Mouse (Mus musculus): ENCODE measurements around the gene Gm5416. TPM values are rescaled to one million over a fixed set of nuclear protein-coding genes. Genes with fewer than 3 reads are reported as not detected.
"Not testable (repeated sequence)": the region's sequence is repeated elsewhere in the genome, so short reads cannot be mapped to it uniquely, and the experiment has no call there.

Gm5416 gene
- total RNA-seq (2021), result not detected
- long read RNA-seq, experiment 1, result 0 reads
- long read RNA-seq, experiment 2, result 0 reads

DNA sequence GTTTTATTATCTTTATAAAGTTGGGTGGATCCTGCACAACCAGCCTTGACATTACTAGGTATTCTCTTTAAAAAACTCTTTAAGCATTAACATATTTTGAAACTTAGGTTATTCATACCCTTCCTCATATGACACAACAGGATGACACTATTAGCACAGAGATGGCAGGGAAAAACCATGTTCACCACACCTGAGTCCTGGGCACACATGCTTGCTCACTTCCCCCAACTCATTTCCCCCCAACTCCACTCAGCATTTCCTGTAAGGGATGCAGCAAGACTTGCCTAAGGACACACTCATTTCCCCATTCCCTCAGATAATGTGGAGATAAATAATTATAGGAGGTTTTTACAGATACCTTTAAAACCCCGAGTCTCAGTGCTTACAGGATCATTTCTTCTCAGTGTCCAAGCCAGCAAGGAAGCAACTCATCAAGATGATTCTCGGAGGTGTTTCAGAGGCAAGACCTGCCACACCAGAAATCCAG is at the start of gene Gm5416:
TSS of gene Gm5416 (plus strand) at position 437 of the 487 bp plus-strand sequence.
- no peak for DNase-seq (ENCODE audit: low spot score in 2 of 2)

- DNase-seq (ENCODE audit: low spot score in 2 of 2), result not testable (repeated sequence)
Observed at GRCm38 (mm10) chr16:36167841-36168240, 42.4 kb upstream of the Gm5416 start.

GRCm38 (mm10) chr16:36176108-36176507 is 34.1 kb upstream of the Gm5416 start:
- DNase-seq (ENCODE audit: low spot score in 2 of 2), result no peak

DNA sequence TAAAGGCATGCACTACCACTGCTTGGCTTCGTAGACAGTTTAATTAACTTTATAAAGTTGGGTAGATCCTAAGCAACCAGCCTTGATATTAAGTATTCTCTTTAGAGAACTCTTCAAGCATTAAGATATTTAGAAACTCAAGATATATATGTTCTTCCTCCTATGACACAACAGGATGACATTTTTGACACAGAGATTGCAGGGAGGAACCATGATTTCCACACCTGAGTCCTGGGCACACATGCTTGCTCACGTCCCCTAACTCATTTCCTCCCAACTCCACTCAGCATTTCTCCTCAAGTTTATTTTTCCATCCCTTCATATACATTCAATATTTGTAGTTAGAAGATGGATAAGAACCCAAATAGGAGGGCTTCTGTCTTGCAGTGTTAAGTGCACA is 30.3 kb upstream of the Gm5416 start:
- DNase-seq (ENCODE audit: low spot score in 2 of 2), result no peak

DNA sequence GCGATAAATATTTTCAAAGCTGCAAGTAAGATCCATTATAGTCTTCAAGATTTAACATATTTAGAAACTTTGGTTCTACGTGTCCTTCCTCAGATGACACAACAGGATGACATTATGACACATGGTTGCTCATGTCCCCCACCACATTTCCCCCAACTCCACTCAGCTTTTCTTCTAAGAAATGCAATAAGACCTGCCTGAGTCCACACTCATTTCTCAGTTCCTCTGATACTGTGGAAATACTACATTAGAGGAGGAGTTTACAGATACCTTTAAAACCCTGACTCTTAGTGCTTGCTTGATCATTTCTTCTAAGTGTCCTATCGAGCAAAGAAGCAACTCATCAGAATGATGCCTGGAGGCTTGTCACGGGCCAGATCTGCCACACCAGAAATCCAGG is 26.3 kb upstream of the Gm5416 start, which contains the start of gene Gm5483:
TSS of gene Gm5483 (plus strand) at position 301 of the 400 bp plus-strand sequence.
- not testable (repeated sequence) for DNase-seq (ENCODE audit: low spot score in 2 of 2)

GRCm38 (mm10) chr16:36199226-36199625 is 11.0 kb upstream of the Gm5416 start:
- DNase-seq (ENCODE audit: low spot score in 2 of 2), result peak in 1 of 2 experiments; percentile 8

- DNase-seq (ENCODE audit: low spot score in 2 of 2), result no peak
Observed at GRCm38 (mm10) chr16:36203846-36204245, 6.4 kb upstream of the Gm5416 start.

GRCm38 (mm10) chr16:36205684-36206083 is 4.5 kb upstream of the Gm5416 start:
- DNase-seq (ENCODE audit: low spot score in 2 of 2), result not testable (repeated sequence)

DNA sequence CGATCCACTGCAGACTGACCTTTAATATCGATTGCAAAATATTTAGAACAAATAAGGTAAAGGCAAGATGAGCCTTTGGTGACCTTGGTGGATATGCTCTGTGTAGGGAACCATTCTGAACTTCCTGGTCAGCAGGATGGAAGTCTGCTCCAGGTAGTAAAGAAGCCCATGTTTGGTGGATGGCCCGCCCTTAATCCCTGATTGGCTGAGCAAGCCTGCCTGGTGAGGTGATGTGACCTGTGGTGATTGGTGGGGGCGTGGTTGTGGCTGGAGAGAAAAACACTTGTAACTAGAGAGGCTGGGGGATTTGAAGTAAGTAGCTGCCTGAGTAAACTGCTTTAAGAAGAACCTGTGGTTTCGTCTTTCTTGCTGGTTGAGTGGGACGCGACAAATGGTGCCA is 11.0 kb downstream of the Gm5416 start, which contains the start of gene 2010005H15Rik:
TSS of gene 2010005H15Rik (plus strand) at position 301 of the 400 bp plus-strand sequence.
- DNase-seq (ENCODE audit: low spot score in 2 of 2), result not testable (repeated sequence)

DNA sequence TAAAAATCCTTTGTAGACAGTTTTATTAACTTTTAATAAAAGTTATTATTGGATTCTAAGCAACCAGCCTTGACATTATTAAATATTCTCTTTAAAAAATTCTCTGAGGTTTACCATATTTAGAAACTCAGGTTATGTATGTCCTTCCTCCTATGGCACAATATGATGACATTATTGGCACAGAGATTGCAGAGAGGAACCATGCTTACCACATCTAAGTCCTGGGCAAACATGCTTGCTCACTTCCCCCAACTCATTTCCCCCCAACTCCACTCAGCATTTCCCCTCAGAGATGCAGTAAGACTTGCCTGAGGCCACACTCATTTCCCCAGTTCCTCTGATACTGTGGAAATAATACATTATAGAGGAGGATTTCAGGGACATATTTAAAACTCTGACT is 50.4 kb downstream of the Gm5416 start:
- DNase-seq (ENCODE audit: low spot score in 2 of 2), result not testable (repeated sequence)

Other genes starting within 250 kb of the Gm5416 start
- gene Kpna1, start 231.7 kb upstream of the Gm5416 start, total RNA-seq (2021), result 10 to 100 TPM; 62.5 to 71.0 TPM
- 1 to 10 TPM; 5.0 to 5.3 TPM for gene Wdr5b, start 169.2 kb upstream of the Gm5416 start, total RNA-seq (2021)
- gene Fam162a, start 138.8 kb upstream of the Gm5416 start, total RNA-seq (2021), result 100 to 1,000 TPM in 1 of 2 experiments, 10 to 100 TPM in 1; 95.0 to 107 TPM
- gene Ccdc58, start 138.7 kb upstream of the Gm5416 start, total RNA-seq (2021), result 10 to 100 TPM; 38.3 to 42.4 TPM
- not detected for gene Csta1, start 79.2 kb upstream of the Gm5416 start, total RNA-seq (2021)
- gene Stfa2l1, start 53.6 kb upstream of the Gm5416 start, total RNA-seq (2021), result 1 to 10 TPM; 1.1 to 1.8 TPM
- 1 to 10 TPM in 1 of 2 experiments, under 1 TPM in 1; 0.81 to 5.7 TPM for gene Gm5483, start 26.2 kb upstream of the Gm5416 start, total RNA-seq (2021)
- under 1 TPM in 1 of 2 experiments, not detected in 1; 0.65 TPM for gene 2010005H15Rik, start 11.1 kb downstream of the Gm5416 start, total RNA-seq (2021)
- 1 to 10 TPM; 1.6 to 5.6 TPM for gene Stfa1, start 66.5 kb downstream of the Gm5416 start, total RNA-seq (2021)
- not detected for gene BC117090, start 123.9 kb downstream of the Gm5416 start, total RNA-seq (2021)
- gene BC100530, start 157.3 kb downstream of the Gm5416 start, total RNA-seq (2021), result 1 to 10 TPM; 1.9 to 7.0 TPM
- 1 to 10 TPM in 1 of 2 experiments, not detected in 1; 3.1 TPM for gene Stfa2, start 198.1 kb downstream of the Gm5416 start, total RNA-seq (2021)
- 1 to 10 TPM; 1.3 to 8.3 TPM for gene Stfa3, start 245.0 kb downstream of the Gm5416 start, total RNA-seq (2021)

Measured in gastrocnemius, postnatal 4 days (tissue).